Mouse (Mus musculus) olfactory bulb, adult 2 months (tissue): ENCODE data around the gene Gm17949. TPM values are rescaled to one million over a fixed set of nuclear protein-coding genes. Genes with fewer than 3 reads are reported as not detected.

Experiments used
- H3K27ac ChIP-seq: fragments of 200-500 bp; 2 replicates; pipeline ENCODE4 v1.5.1; 2012; ENCODE audit warnings: low read depth, low read length; ENCODE audit not compliant: insufficient read depth
- H3K4me1 ChIP-seq: fragments of 200-500 bp; 2 replicates; pipeline ENCODE4 v1.6.1; 2012; ENCODE audit warnings: low read length; ENCODE audit not compliant: control insufficient read depth, insufficient read depth
- H3K4me3 ChIP-seq: fragments of 200-500 bp; 2 replicates; pipeline ENCODE4 v1.5.1; 2012; ENCODE audit warnings: mild to moderate bottlenecking, low read depth, low read length, moderate library complexity; ENCODE audit not compliant: insufficient read depth
- CTCF ChIP-seq: fragments of 200-500 bp; IDR thresholded peaks from 2 replicates; pipeline ENCODE4 v1.5.1; 2012; ENCODE audit warnings: low read depth, mild to moderate bottlenecking, low read length, moderate library complexity; ENCODE audit not compliant: insufficient read depth
- POLR2A ChIP-seq: fragments of 200-500 bp; IDR thresholded peaks from 2 replicates; pipeline ENCODE4 v1.6.1; 2012; ENCODE audit warnings: mild to moderate bottlenecking, low read depth, low read length, moderate library complexity; ENCODE audit not compliant: insufficient read depth
- WGBS: fragments of 180-500 bp; shearing (Covaris S2); methylation state at CpG from one replicate; pipeline ENCODE4 v1.1.7; 2018; 5-methylcytosine and 5-hydroxymethylcytosine counted together
- polyA plus RNA-seq: library from polyadenylated mRNA; stranded (reverse); fragments of >200 nt; gene quantifications from 2 replicates; pipeline ENCODE4 v1.2.4, GENCODE M21; 2012; ENCODE audit warnings: low replicate concordance; ENCODE audit not compliant: missing spikeins, insufficient read depth, insufficient read length

Gm17949 gene
- not detected in 2 replicates for polyA plus RNA-seq

DNA sequence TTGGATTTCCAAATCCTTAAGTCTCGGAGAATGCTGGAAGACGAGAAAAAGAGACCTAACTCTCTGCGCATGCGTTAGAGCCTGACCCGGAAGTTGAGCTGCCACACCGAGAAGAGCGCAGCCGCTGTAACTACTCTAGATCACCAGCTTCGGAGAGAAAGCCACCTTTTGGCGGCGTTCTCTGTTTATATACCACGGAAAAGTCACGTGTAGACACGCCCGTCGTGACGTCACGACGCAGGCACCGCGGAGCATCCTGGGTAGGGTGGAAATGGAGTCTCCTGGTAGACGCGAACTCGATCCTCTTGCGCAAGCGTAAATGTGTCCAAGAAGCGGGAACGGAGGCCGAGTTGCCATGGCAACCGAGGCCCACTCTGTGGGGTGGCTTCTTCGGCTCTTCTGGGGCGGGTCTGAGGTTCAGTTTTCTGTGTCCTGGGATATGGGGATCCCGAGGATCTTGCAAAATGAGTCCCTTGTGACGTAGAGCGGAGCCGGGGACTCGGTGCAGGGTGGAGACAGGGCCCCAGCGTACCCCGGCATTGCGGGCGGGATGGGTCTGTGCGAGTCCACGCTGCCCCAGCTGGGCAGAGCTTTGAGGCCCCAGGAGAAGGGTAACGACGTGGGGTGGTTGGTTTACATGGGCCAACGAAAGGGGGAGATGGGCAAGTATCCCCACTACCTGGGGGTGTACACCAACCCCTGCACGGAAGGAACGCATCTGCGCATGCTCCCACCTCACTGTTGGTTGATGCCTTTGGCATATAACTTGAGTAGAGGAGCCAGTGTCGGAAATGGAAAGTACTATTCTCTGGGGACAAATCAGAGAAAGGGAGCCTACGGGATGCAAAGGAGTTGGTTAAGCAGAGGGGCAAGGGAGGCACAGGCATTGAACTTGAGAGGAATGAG lies at the start of gene Gm17949, which contains the start of gene Gtf2f1:
Gene Gm17949 (plus strand): TSS at position 234 of the 906 bp plus-strand sequence.
Gene Gtf2f1 (minus strand): TSS at position 53 of the 906 bp plus-strand sequence.
- TF ChIP-seq CTCF, result no peak
- TF ChIP-seq POLR2A, result peak; percentile 98
- Histone ChIP-seq H3K4me3 (peak within 1 kb of the TSS; percentile 83), H3K4me1 (peaks cover 11% of the 10 kb centered on the region), H3K27ac (peak within 1 kb of the TSS; percentile 98)
- under 1% methylated on average over 51 of the region's 51 CpGs for WGBS

GRCm38 (mm10) chr17:56961880-56962279 lies 49.4 kb upstream of the Gm17949 start:
- TF ChIP-seq POLR2A, result no peak
- H3K4me1 ChIP-seq, result no peaks in the 10 kb centered on the region
- 94% methylated on average over 4 of the region's 4 CpGs for WGBS
- H3K27ac ChIP-seq, result no peak overlapping the region
- H3K4me3 ChIP-seq, result no peak overlapping the region

DNA sequence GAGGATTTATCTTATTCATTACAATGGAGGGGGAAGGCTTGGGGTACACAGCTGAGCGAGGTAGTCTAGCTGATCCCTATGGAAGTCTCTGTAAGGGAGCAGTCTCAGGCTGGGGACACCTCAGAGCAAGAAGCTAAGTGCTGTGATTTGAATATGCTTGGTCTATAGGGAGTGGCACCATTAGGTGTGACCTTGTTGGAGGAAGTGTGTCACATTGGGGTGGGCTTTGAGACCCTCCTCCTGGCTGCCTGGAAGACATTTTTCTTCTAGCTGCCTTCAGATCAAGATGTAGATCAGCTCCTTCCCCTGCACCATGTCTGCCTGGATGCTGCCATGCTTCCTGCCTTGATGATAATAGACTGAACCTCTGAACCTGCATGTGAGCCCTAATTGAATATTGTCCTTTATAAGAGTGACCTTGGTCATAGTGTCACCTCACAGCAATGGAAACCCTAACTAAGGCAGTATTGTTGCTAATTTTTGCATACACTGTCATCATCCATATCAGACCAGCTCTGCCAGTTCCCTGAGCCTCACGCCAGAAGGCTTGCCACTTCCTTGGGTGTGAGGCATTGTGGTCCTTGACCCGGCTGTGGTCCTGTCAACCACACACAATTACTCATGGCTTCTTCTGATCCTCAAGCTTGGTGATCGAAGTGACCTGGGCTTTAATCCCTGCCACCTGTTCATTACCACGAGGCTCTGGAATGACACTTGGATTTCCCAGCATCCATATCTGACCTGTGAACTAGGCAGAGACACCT lies 48.4 kb upstream of the Gm17949 start:
- no peak overlapping the region for H3K27ac ChIP-seq
- TF ChIP-seq POLR2A (no peak), CTCF (no peak)
- no peaks in the 10 kb centered on the region for H3K4me1 ChIP-seq
- WGBS, result 83% methylated on average over 5 of the region's 5 CpGs
- no peak overlapping the region for H3K4me3 ChIP-seq

DNA sequence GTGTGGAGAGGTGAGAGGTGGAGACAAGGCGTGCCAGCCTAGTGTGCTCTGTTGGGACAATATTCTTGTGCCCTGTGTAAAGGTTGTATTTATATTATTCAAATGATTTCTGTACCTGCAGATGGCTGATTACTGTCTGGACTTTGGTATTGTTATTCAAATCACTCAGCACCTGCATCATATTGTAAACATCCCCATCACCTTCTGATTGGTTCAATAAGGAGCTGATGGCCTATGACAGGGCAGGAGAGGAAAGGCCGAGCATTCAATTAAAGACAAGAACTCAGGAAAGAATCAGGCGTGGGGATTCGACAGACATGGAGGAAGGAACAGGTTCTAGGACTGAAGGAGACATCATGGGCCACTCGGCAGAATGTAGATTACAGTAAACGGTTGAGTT lies 47.6 kb upstream of the Gm17949 start:
- Histone ChIP-seq H3K4me1 (no peaks in the 10 kb centered on the region), H3K4me3 (no peak overlapping the region), H3K27ac (no peak overlapping the region)
- WGBS, result 90% methylated on average over 6 of the region's 6 CpGs
- TF ChIP-seq CTCF (no peak), POLR2A (no peak)

DNA sequence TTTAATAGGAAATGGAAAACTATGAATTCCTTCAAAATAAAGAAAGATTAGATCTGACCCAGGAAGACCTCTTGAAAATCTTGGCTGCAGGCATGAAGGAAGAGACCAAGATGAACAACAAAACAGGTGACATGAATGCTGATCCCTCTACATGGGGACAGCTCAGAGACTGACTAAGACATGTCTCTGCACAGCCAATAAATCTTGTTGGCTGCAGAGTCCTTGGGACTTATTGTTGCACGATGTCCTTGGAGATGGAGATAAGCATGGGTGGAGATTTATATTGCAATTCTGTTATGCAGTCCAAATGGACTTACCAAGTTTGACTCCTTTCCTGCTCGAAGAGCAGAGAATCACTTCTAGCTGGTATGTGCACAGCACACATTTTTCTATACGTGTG lies 41.9 kb upstream of the Gm17949 start:
- Histone ChIP-seq H3K4me1 (no peaks in the 10 kb centered on the region), H3K27ac (no peak overlapping the region), H3K4me3 (no peak overlapping the region)
- WGBS, result 76% methylated on average over 3 of the region's 3 CpGs
- TF ChIP-seq CTCF (no peak), POLR2A (no peak)

- H3K27ac ChIP-seq, result no peak overlapping the region
- TF ChIP-seq CTCF (no peak), POLR2A (no peak)
- no peaks in the 10 kb centered on the region for H3K4me1 ChIP-seq
- H3K4me3 ChIP-seq, result no peak overlapping the region
- WGBS, result 67% methylated on average over 5 of the region's 5 CpGs
These were observed 41.2 kb upstream of the Gm17949 start for GRCm38 (mm10) chr17:56970081-56970480.

DNA sequence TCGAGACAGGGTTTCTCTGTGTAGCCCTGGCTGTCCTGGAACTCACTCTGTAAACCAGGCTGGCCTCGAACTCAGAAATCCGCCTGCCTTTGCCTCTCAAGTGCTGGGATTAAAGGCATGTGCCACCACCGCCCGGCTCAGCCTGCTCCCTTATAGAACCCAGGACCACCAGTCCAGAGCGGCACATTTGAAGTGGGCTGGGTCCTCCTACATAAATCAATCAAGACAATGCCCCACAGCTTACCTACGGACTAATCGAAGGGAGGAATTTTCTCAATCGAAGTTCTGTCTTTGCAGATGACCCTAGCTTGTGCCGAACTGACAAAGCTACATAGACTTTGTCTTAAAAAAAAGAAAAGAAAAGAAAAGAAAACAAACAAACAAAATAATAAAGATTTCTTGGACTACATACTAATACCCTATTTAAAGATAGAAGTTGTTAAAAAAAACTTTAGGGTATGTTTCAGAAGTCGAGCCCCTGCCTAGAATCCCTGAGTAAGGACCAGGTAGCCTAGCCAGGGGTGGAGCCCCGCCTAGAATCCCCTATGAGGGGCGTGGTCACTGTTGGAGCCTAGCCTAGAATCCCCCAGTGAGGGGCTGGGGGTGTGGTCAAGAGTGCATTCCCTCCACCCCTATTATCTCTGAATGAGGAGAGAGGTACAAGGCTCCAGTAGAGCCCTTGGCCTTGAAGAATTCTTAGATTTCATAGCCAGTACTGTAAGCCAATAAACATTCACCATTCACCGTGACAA lies 37.1 kb upstream of the Gm17949 start:
- 72% methylated on average over 14 of the region's 14 CpGs for WGBS
- Histone ChIP-seq H3K4me3 (no peak overlapping the region), H3K27ac (no peak overlapping the region), H3K4me1 (no peaks in the 10 kb centered on the region)
- no peak for TF ChIP-seq CTCF
- TF ChIP-seq POLR2A, result no peak

GRCm38 (mm10) chr17:56974708-56975240 lies 36.5 kb upstream of the Gm17949 start:
- H3K4me1 ChIP-seq, result no peaks in the 10 kb centered on the region
- H3K4me3 ChIP-seq, result no peak overlapping the region
- no peak overlapping the region for H3K27ac ChIP-seq
- WGBS, result 81% methylated on average over 5 of the region's 5 CpGs
- TF ChIP-seq POLR2A (no peak), CTCF (no peak)
